Mouse (Mus musculus) left cerebral cortex, adult 8-10 months (tissue): Measurements from ENCODE around the gene Hnf4a. TPM values are rescaled to one million over a fixed set of nuclear protein-coding genes. Genes with fewer than 3 reads are reported as not detected.
"Not testable (repeated sequence)": the region's sequence is repeated elsewhere in the genome, so short reads cannot be mapped to it uniquely, and the experiment has no call there.

Experiments used
- DNase-seq, 2 experiments: peaks; one replicate each; pipeline ENCODE4 v3.0.0; 2022; ENCODE audit warnings: low spot score in 2 of 2
- total RNA-seq, 4 experiments: library from RNA; stranded (reverse); gene quantifications; 2 replicates each; pipeline ENCODE4 v1.2.4; 2022

Hnf4a gene
- total RNA-seq, 4 experiments from 2014 or later = not detected

DNA sequence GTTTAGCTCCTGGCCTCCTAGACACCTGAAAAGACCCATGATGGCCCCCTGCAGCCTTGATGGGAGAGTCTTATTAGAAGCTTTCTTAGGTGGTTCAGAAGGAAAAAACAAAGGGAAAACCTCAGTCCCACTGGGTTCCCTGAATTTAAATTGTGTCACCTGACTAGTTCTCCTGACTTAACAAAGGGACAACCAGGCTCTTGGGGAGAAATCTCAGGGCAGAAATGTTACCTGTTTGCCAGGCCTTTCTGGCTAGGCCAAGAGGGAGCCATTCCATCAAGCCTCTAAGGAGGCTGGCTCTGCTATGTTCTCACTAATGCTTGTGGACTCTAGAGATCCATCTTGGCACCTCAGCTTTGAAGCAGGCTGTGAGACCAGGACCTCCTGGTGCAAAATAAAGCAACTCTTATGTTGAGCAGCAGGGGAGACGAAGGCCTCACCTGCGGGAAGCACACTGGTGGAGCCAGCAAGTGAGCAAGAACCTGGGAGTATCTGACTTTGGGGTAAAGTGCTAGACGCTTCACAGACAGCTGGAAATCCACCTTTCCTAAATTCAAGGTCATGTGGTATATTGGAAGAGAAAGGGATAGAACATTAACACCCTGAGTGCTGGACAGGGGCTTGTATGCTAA lies 110.7 kb downstream of the Hnf4a start:
- no peak for DNase-seq

GRCm38 (mm10) chr2:163617874-163618273 lies 111.3 kb downstream of the Hnf4a start:
- no peak for DNase-seq

DNA sequence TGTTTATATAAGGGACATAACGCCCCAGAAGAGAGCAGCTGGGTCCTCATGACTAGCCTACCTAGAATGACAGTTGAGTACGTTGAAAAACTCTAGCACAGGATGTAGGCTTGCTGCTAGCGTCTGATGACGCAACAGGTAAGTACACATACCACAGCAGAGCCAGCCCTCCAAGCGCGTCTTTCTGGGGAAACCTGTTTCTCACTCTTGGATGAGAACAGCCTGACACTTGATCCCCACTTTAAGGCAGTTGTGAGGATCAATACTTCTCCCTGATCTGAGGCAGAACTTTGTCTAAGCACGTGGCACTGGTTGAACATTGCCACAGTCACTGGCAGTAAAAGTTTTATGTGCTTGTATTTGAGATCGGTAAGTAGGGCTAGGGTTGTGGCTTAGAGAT lies 113.8 kb downstream of the Hnf4a start:
- DNase-seq = no peak

GRCm38 (mm10) chr2:163621401-163621800 lies 114.8 kb downstream of the Hnf4a start:
- DNase-seq = not testable (repeated sequence)

Other genes starting within 250 kb of the Hnf4a start
- gene Jph2, start 108.8 kb upstream of the Hnf4a start, total RNA-seq = under 1 TPM; 0.49 to 0.85 (median 0.71) TPM
- 10 to 100 TPM; 21.1 to 27.5 (median 27.1) TPM for gene Oser1, start 82.1 kb upstream of the Hnf4a start, total RNA-seq
- 10 to 100 TPM; 61.0 to 66.6 (median 63.2) TPM for gene Gdap1l1, start 68.3 kb upstream of the Hnf4a start, total RNA-seq
- gene Fitm2, start 34.2 kb upstream of the Hnf4a start, total RNA-seq = 10 to 100 TPM; 16.7 to 19.4 (median 17.9) TPM
- not detected for gene R3hdml, start 14.5 kb upstream of the Hnf4a start, total RNA-seq
- 10 to 100 TPM; 53.4 to 61.2 (median 59.0) TPM for gene Ttpal, start 95.5 kb downstream of the Hnf4a start, total RNA-seq
- 100 to 1,000 TPM; 225 to 241 (median 233) TPM for gene Serinc3, start 138.3 kb downstream of the Hnf4a start, total RNA-seq
- 100 to 1,000 TPM; 112 to 128 (median 121) TPM for gene Pkig, start 151.6 kb downstream of the Hnf4a start, total RNA-seq
- 1 to 10 TPM; 1.4 to 2.0 (median 1.5) TPM for gene Ada, start 243.4 kb downstream of the Hnf4a start, total RNA-seq